Mouse (Mus musculus) 3T3-L1 (cell line): ENCODE measurements at regions not wholly inside any gene's neighbourhood (a gene's known extent, or its start where the extent isn't known, plus 50 kb on each side); places are given as distances from the start of the nearest gene placed in this dataset.
"Not testable (repeated sequence)": the region's sequence is repeated elsewhere in the genome, so short reads cannot be mapped to it uniquely, and the experiment has no call there.

Source experiments
- DNase-seq: peaks from one replicate; pipeline ENCODE4 v3.0.0-alpha.2; 2015; ENCODE audit warnings: low read depth, low spot score

DNA sequence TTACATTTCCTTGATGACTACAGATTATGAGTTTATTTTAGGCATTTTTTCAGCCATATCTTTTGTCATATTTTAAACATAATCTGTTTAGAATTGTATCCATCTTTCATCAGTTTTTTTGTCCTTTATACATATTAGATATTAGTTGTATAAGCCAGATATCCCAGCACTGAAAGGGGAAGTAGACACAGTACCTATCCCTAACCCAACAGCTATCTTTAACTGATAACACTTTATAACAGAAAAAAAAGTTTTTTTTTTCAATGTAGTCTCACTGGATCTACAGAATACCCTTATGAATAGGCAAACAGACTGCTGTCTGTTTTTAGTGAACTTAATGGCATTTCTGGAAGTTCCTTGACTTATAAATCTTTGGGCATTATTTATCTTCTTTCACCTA lies 1152.1 kb upstream of the Fam98a start:
- DNase-seq, result no peak

DNA sequence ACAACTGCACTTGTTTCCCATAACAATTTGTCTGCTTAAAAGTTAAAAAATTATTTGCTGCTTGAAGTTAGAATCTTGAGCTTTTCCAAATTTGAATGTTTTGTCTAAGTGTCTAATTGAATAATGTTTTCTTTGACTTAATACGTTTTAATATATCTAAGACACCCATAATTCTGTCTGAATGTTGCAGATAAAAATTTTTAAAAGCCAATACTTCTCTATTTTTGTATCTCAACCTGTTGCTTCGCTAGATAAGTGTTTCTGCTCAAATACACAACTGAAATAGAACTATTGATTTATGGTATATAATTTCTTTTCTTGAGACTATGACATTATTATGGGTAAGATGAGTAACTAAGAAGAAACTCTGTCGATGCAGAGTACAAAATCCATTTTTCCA lies 1144.5 kb upstream of the Fam98a start:
- DNase-seq, result no peak

DNA sequence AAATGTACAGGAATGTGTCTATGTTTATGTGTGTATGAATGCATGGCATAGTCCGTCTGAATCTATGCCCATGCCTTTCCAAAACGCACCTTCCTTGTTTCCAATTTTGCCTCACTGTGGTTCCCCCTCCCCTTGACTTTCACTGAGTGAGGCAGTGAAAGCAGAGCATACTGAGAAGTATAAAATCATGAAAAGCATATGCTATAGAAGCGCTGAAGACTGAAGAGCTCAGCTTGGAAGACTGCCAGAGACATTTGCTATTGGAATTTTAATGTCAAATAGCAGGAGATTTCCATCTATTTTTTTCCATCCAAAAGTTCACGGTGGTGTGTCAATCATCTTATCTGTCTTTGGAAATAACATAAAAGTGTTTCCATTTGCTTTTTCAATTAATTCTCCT lies 1106.3 kb upstream of the Fam98a start:
- DNase-seq, result peak; percentile 1

DNA sequence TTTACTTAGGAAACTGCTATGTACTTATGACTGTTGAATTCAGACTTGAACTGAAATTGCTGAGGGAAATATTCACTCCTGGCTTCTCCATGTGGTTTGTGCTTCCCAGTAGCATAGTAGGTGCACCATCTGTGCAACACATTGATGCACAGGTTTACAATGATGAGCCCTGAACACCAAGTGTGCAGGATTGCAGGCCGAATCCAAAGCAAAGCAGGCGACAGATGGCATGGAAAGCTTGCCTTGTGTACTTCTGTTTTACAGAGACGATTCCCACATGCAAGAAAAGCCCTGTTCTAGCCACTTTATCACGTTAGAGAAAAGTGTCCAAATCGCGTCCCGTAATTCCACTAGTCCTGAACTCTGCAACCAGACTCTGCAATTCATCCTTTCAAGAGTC lies 1074.2 kb upstream of the Fam98a start:
- no peak for DNase-seq

DNA sequence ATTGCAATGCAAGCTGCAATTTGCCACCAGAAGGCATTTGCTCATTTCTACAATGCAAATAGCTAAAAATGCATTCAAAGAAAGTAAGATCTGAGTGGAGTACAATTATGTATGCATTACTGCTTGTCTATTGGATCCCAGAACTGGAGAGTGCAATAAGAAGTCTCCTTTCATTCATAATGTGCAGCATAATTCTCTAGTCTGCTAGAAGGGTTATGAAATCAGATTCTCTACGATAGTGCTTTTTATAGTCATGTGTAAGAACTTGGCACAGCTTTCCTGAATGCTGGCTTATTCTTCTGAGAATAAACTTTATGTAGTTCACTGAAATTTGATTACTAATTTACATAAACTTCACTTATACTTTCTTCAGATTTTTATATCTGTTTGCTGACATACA lies 1053.5 kb upstream of the Fam98a start:
- DNase-seq, result no peak

DNA sequence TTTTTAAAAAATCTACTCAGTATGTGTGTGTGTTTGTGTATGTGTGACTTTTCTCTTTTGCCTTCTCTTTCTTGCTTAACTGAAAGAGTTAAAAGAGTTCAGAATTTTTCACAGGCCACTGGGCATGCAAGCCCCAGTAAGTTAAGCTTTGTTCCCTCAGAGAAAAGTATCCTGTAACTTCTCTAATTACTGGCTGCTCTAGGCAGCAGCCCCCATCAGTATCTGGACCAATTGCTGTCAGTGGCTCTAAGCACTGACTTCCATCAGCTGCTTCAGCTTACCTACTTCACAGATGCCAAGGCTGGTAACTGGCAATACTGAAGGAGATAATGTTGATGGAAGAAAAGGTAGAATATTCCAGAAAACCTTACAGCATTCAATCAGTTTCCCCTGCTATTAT lies 1026.6 kb upstream of the Fam98a start:
- DNase-seq, result no peak

DNA sequence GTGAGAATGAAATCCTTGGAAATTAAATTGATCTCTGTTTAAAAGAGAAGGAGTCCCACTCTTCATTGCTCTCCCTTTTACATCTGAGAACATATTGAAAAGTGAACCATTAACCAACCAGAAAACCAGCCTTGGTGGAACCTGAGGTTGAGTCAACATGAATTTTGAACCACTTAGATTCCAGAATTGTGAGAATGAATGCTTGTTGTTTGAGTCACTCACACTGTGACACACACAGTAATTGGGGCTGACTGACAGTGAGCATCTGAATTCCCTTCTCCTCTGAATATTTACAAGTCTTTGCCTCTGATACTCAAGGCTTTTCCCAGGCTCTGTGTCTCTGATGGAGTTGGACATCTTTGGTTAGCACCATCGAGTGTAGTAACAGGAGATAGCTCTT lies 1008.0 kb upstream of the Fam98a start:
- DNase-seq, result no peak

DNA sequence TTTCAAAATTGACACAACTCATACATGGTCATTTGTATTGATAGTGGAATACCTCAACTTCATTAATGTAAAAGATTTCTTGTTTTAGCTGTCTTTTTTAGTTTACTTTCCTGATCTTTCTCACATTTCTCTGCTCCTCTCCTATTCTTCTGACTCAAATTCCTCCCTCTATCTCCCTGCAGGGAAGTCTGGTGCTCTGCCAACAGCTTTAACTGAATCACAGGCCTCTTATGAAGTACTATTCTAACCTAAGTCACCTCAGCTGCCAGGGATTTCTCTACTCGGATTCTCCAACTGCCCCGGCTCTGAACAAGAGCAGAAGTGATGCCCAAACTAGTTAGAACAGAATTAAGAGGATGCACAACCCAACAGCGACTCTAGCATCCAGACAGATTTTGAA lies 993.8 kb upstream of the Fam98a start:
- DNase-seq, result no peak

DNA sequence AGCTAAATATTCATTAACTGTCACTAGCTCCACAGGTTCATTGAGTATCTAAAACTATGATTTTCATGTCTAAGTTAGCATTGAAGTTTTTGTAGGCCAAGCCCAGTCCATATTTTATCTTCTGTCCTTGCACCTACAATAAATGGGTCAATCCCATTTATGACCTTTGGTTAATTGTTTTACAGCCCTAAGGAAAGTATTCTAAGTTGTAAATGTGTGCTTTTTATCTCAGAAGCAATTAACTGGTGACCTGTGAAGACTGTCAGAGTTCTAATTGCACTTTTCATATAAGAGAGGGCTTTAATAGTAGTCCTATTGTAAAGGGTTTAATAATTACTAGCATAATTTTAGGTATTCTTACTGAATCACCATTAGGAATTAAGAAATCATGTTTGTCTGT lies 984.0 kb upstream of the Fam98a start:
- no peak for DNase-seq

DNA sequence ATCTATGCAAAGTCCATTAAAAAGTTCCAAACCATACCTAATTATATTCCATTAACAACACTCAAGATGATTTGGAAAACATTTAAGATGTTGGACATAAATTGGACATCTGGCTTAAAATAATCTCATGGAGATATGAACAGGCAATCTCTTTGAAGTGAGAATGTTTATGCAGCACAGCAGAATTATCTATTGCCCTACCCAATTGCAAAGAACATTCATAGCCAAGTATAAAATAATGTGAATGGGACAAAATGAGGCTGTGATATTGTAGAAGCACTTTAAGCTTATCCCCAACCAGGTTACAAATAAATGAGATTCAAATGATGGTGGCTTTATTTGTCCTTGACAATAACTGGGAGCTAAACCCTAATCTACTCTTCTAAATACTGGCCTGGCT lies 950.0 kb upstream of the Fam98a start:
- no peak for DNase-seq

DNA sequence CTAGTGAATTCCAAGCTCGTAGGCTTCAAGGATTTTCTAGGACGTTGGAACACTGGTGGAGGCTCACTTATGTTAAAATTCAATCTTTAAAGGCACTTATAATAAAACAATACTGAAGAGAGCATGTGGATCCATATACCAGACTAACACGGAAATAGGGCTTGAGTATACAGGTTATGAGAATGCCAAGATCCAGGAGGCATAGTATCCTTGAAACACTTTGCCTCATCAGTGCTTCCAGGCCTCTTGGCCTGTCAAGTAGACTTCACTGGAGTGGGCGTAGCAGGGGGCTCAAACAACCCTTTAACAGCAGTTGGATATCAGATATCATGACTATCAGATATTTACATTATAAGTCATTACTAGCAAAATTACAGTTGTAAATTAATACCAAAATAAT lies 948.7 kb upstream of the Fam98a start:
- no peak for DNase-seq

DNA sequence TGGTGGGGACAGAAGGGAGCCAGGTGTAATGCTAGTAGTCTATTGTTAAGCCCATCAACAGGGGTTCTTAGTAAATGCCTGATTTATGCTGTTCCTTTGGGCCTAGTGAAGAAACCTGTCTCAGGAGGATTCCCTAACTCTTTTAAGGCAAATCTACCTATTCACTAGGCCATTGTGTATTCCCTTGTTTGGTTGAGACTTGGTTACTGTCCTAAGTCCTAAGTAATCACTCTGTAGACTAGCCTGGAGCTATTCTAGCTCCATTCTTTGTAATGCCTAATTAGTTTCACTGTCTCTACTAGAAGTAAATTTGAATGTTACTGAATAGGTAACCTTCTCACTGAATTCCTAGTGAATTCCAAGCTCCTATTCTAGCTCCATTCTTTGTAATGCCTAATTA lies 948.2 kb upstream of the Fam98a start:
- DNase-seq, result not testable (repeated sequence)

DNA sequence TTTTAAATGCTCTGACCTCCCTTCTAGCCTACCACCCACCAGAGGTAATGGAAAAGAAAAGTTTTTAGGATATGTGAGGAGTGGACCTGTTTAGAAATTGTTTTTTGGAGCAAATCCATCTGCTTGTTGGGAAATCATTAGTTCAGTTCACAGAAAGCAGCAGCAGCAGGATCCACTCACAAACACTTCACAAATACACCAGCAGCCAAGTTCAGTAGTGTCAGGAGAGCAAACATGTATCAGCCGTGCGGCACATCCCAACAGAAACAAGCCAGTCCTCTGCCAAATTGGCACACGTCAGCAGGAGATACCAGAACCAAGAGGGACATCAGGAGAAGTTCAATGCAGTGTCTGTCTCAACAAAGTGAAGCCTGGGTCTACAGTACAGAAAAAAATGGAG lies 935.6 kb upstream of the Fam98a start:
- no peak for DNase-seq

DNA sequence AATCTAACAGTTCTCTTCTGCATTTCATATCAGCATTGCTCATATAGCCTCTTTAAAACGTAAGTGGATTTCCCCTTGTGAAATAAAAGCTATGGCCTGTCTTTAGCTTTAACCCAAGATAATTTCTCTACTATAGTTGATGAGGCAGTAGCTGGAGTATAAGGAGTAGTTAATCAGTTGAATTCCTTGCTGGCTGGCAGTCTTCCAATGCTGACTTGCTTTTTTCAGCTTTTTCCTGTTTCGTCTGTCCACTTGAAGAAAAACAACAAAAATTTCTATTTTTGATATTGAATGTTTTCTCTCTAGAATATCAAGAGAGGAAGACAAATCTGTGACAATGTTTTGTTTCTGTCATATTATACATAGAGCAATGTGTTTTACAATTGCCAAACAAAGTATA lies 932.4 kb upstream of the Fam98a start:
- DNase-seq, result no peak

DNA sequence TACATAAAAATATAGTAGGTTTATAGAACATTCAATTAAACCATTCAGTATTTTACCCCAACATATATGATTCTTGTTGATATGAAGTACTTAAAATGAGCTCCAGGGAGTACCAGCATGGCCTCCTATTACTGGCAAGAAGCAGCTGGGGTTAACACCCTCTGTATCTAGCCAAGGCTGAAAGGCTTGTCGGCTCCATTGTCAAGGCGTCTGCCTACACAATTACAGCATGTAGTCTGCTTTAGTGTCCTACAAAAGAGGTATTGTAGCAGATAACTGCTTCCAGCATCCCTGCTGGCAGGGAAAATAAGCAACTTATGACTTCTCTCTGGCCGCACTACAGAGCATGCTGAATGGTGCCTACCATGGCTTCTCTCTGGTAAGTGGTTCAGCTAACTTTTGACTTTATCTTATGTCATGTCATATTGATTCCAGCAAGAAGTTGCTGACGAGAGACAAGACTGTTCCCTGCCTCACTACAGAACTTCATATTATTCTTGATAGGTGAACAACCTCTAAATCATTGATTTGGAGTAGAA lies 899.6 kb upstream of the Fam98a start:
- no peak for DNase-seq
